Mouse (Mus musculus) A20 (cell line): Measurements from ENCODE around the gene Tmem269.
A peak's percentile ranks its signal among the peaks of the same experiment; 100 is the strongest.

Source experiments
- DNase-seq: peaks from one replicate; pipeline ENCODE4 v3.0.0-alpha.2; 2011; ENCODE audit warnings: low read depth, low spot score

Tmem269 gene

GRCm38 (mm10) chr4:119181456-119181855 lies 36.6 kb downstream of the Tmem269 start:
- peak; percentile 88 for DNase-seq

- DNase-seq, result peak; percentile 45
Measured at GRCm38 (mm10) chr4:119180133-119180707, 37.8 kb downstream of the Tmem269 start.

- no peak for DNase-seq
Measured at GRCm38 (mm10) chr4:119178331-119178730, 39.7 kb downstream of the Tmem269 start.

- DNase-seq, result no peak
Measured at GRCm38 (mm10) chr4:119177702-119178101, 40.3 kb downstream of the Tmem269 start.

GRCm38 (mm10) chr4:119173851-119174453 lies 44.1 kb downstream of the Tmem269 start, which contains the start of gene Zfp691:
Gene Zfp691 (minus strand): TSS chr4:119174195.
- peak; percentile 97 for DNase-seq

GRCm38 (mm10) chr4:119172919-119173650 lies 44.9 kb downstream of the Tmem269 start:
- peak; percentile 70 for DNase-seq

- DNase-seq, result peak; percentile 87
Measured at GRCm38 (mm10) chr4:119167663-119168062, 50.4 kb downstream of the Tmem269 start.

GRCm38 (mm10) chr4:119167068-119167467 lies 50.9 kb downstream of the Tmem269 start:
- no peak for DNase-seq

- DNase-seq, result no peak
Measured at GRCm38 (mm10) chr4:119165916-119166315, 52.1 kb downstream of the Tmem269 start.

GRCm38 (mm10) chr4:119162990-119163389 lies 55.0 kb downstream of the Tmem269 start:
- no peak for DNase-seq

- no peak for DNase-seq
Measured at GRCm38 (mm10) chr4:119161358-119161757, 56.7 kb downstream of the Tmem269 start.

GRCm38 (mm10) chr4:119157891-119158290 lies 60.1 kb downstream of the Tmem269 start:
- no peak for DNase-seq

GRCm38 (mm10) chr4:119157186-119157585 lies 60.8 kb downstream of the Tmem269 start:
- DNase-seq, result peak; percentile 68
